Mouse (Mus musculus) liver, embryonic 14.5 days (tissue): ENCODE results near the gene Htra1.

ENCODE experiments used
- CTCF ChIP-seq: IDR thresholded peaks from 2 replicates; pipeline ENCODE4 v1.5.1; 2016; ENCODE audit warnings: antibody characterized with exemption, low read depth, control low read depth
- EP300 ChIP-seq: IDR thresholded peaks from 2 replicates; pipeline ENCODE4 v1.6.1; 2016; ENCODE audit warnings: antibody characterized with exemption, low read depth

DNA sequence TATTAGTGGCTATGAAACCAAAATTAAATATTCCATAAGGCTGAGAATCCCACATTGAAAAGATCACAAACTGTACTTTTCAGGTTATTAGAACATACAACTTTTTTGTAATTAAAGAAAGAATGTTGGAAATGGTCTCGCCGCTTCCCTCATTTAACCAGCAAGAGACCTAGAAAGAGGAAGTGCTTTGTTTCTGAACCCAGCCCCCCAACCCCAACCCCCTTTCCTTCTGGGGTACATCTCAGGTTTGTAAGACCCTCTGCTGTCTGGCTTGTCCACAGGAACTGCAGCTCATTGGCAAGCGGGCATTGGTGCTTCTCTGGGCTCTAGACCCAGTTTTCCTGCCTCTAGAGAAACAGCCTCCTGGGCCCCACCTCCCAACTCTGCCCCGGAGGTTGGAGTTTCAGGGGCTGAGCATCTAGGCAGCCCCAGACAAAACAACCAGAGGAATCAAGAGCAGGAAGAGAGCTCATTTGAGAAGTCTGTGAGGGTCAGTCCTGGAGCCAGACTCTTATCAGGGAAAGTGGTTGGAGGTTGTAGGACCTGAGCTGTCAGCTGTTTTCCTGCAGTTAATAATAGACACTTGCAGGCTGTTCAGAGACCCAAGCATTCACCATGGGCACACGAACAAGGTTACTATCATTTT lies 12.8 kb downstream of the Htra1 start:
- no peak for TF ChIP-seq CTCF
- no peak for TF ChIP-seq EP300
